ENCODE assay signal across 10 mouse cellular contexts in the genomic region with DNA sequence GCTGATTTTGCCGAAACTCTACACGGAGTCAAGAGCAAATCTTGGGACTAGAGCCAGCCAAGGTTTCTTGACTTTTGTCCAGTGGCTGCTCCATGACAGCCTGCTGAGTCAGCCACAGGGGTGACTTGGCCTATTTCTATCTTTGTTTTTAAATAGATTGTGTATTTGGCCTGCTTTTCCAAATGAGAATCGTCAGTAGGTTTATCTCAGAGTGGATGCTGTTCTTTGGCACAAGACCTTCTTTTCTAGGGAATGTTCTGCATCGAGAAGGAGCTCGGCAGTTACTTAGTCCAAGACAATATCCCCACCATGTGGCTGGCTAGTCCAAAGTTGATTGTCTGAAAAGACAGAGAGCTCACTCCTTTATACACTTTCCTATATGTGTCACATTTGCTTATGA.
DNase-seq lines count a peak whose midpoint lies in the region; ATAC-seq and TF ChIP-seq lines count a peak whose summit lies in the region.
"Had no signal": no experiment of that assay in that cellular context is flagged by ENCODE, and none has a peak within 500 bp of the region (broad histone marks: within the 10 kb centered on the region; RNA-seq: fewer than 3 reads in every experiment).

No protein-coding gene starts in this region.

- H3K4me1 ChIP-seq in heart, adult 2 months (ENCODE audit: control insufficient read depth, insufficient read depth, low read length): no peaks in the 10 kb centered on the region; the same call in 1 of the 2 replicates
- 0 out of 2 replicates have a peak, but pooled peaks cover 4% of the 10 kb centered on the region for H3K4me1 ChIP-seq in kidney, embryonic 16.5 days (ENCODE audit: insufficient read depth, low read length)
- H3K4me1 ChIP-seq: embryonic facial prominence, embryonic 12.5 days had no signal

- no peaks in the 10 kb centered on the region for H3K79me2 ChIP-seq in heart, adult 2 months (replicated peaks; ENCODE audit: control insufficient read depth, insufficient read depth, low read length)

- H3K27me3 ChIP-seq in heart, adult 2 months (ENCODE audit: control insufficient read depth, insufficient read depth, low read length): no peaks in the 10 kb centered on the region
- no peaks in the 10 kb centered on the region for H3K27me3 ChIP-seq in kidney, embryonic 16.5 days (ENCODE audit: insufficient read depth, low read length)
- H3K27me3 ChIP-seq: embryonic facial prominence, embryonic 12.5 days had no signal

- no peak overlapping the region for H3K4me2 ChIP-seq in kidney, embryonic 16.5 days (replicated peaks; ENCODE audit: low read depth, low read length)
- H3K4me2 ChIP-seq: embryonic facial prominence, embryonic 12.5 days had no signal

- no peaks in the 10 kb centered on the region for H3K9me3 ChIP-seq in kidney, embryonic 16.5 days (ENCODE audit: low read length)
- H3K9me3 ChIP-seq: embryonic facial prominence, embryonic 12.5 days had no signal

- no peak overlapping the region for H3K27ac ChIP-seq in heart, adult 2 months
- H3K27ac ChIP-seq in kidney, embryonic 16.5 days (ENCODE audit: low read length): no peak overlapping the region
- H3K27ac ChIP-seq: embryonic facial prominence, embryonic 12.5 days; liver, embryonic 14.5 days had no signal

- 7% methylated on average over 5 of the region's 5 CpGs for WGBS in heart, adult 2 months
- 57% methylated on average over 5 of the region's 5 CpGs for WGBS in kidney, embryonic 16.5 days

- ATAC-seq in kidney, embryonic 16.5 days (ENCODE audit: low FRiP score, low TSS enrichment): 0 out of 2 replicates have a peak, but pooled peaks have one; percentile 31
- ATAC-seq in erythroblast, adult 5-6 weeks (replicated peaks; ENCODE audit: low FRiP score, poor library complexity, severe bottlenecking): no peak

- TF ChIP-seq CTCF in heart, adult 2 months (IDR thresholded peaks at IDR 0.05): peak; percentile 71

- no peak for TF ChIP-seq EP300 in heart, adult 2 months (IDR thresholded peaks at IDR 0.05; ENCODE audit: insufficient read depth, low read depth, low read length)

- DNase-seq in heart, adult 2 months: peak; percentile 4 to 11
- DNase-seq in heart, postnatal 25 days (ENCODE audit: low spot score): no peak
- peak; percentile 69 for DNase-seq in 3T3-L1 (ENCODE audit: low read depth, low spot score)
- DNase-seq in cerebellum, adult 18-20 months: peak; percentile 18 to 35
- DNase-seq in lung, postnatal 25 days (ENCODE audit: low spot score): peak; percentile 43
- no peak for DNase-seq in thymus, postnatal 14 days

- intact Hi-C loops in heart, adult 2 months (cut with DNase I): loop anchor here (1.0 kb wide), 2 partner anchors 165 to 471 kb away; no protein-coding TSS in a partner anchor
- intact Hi-C loops in heart, postnatal 25 days (cut with DNase I): loop anchor here (2.0 to 5.0 kb wide), 2 partner anchors 165 to 713 kb away; no protein-coding TSS in a partner anchor

- no peaks in the 10 kb centered on the region for H3K36me3 ChIP-seq in heart, adult 2 months (ENCODE audit: control insufficient read depth, insufficient read depth, low read length)
- no peaks in the 10 kb centered on the region for H3K36me3 ChIP-seq in kidney, embryonic 16.5 days (ENCODE audit: insufficient read depth, low read length)
- H3K36me3 ChIP-seq: embryonic facial prominence, embryonic 12.5 days had no signal

- no peak overlapping the region for H3K9ac ChIP-seq in heart, adult 2 months (ENCODE audit: low read depth, low read length)
- H3K9ac ChIP-seq in kidney, embryonic 16.5 days (replicated peaks; ENCODE audit: low read length): no peak overlapping the region
- H3K9ac ChIP-seq: embryonic facial prominence, embryonic 12.5 days; liver, embryonic 14.5 days had no signal

- H3K4me3 ChIP-seq in heart, adult 2 months: no peak overlapping the region
- no peak overlapping the region for H3K4me3 ChIP-seq in kidney, embryonic 16.5 days (ENCODE audit: low read length)
- H3K4me3 ChIP-seq: embryonic facial prominence, embryonic 12.5 days had no signal

- no peak for TF ChIP-seq POLR2A in heart, adult 2 months (IDR thresholded peaks at IDR 0.05; ENCODE audit: insufficient read depth, low read depth, low read length)

Comparison
In these comparisons a context has a peak if more than half of its experiments do, and no peak if none do; other contexts are left out.
1. DNase-seq: peak in heart, adult 2 months (2 of 2), 3T3-L1 (single experiment), cerebellum, adult 18-20 months (2 of 2) and lung, postnatal 25 days (single experiment); none in heart, postnatal 25 days (single experiment) and thymus, postnatal 14 days (single experiment).